Mouse (Mus musculus): ENCODE results near the gene Cklf. TPM values are rescaled to one million over a fixed set of nuclear protein-coding genes. Genes with fewer than 3 reads are reported as not detected.

Cklf gene
- 43.3 and 44.3 TPM in 2 replicates for polyA plus RNA-seq (2014; fragmentation: Nextera tagmentation; extraction: Ambion mirVana)

- no peaks in the 10 kb centered on the region for H3K27me3 ChIP-seq (ENCODE audit: control insufficient read depth, insufficient read depth, low read length)
- 4% methylated on average over 41 of the region's 41 CpGs for WGBS
- no peaks in the 10 kb centered on the region for H3K36me3 ChIP-seq (ENCODE audit: control insufficient read depth, insufficient read depth, low read length)
- ATAC-seq (replicated peaks; ENCODE audit: low FRiP score) (peak; percentile 85), DNase-seq (ENCODE audit: low spot score) (peak; percentile 93)
- peak within 1 kb of the TSS; percentile 62 for H3K27ac ChIP-seq (ENCODE audit: low read depth, low read length)
- peaks cover 9% of the 10 kb centered on the region for H3K4me1 ChIP-seq (replicated peaks; ENCODE audit: control insufficient read depth, insufficient read depth, low read length)
- H3K4me2 ChIP-seq (ENCODE audit: low read depth, low read length, severe bottlenecking): peak within 1 kb of the TSS; percentile 81
- H3K4me3 ChIP-seq (ENCODE audit: low read depth, low read length): peak within 1 kb of the TSS; percentile 58
- no peaks in the 10 kb centered on the region for H3K9me3 ChIP-seq (ENCODE audit: control insufficient read depth, low read length)
- H3K9ac ChIP-seq (ENCODE audit: low read length): peak within 1 kb of the TSS; percentile 74
Observed at GRCm38 (mm10) chr8:104250439-104251367, at the start of gene Cklf. Gene Cklf (plus strand): TSS chr8:104250861.

DNA sequence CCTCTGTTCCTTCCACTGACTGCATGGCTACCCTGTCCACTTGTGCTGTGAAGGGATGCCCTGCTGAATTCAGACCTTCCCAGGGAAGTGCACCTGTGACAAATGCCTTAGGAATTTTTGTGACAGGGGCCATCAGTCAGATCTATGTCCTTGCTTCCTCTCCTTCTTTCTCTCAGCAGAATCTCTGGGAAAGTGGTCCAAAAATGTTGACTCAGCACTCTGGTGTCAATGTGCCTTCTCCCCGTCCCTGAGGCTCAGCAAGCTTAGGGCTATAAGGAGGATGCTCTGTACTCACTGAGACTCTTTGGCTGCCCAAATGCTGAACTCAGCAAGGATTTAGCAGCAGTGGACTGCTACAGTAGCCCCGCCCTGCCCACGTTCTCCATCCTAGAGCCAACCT, 49.0 kb upstream of the Cklf start:
- Histone ChIP-seq H3K4me2 (ENCODE audit: low read depth, low read length, severe bottlenecking) (no peak overlapping the region), H3K9ac (ENCODE audit: low read length) (no peak overlapping the region), H3K9me3 (ENCODE audit: control insufficient read depth, low read length) (no peaks in the 10 kb centered on the region), H3K4me3 (ENCODE audit: low read depth, low read length) (no peak overlapping the region), H3K27me3 (ENCODE audit: control insufficient read depth, insufficient read depth, low read length) (no peaks in the 10 kb centered on the region), H3K4me1 (replicated peaks; ENCODE audit: control insufficient read depth, insufficient read depth, low read length) (no peaks in the 10 kb centered on the region), H3K36me3 (ENCODE audit: control insufficient read depth, insufficient read depth, low read length) (no peaks in the 10 kb centered on the region), H3K27ac (ENCODE audit: low read depth, low read length) (no peak overlapping the region)
- DNase-seq (ENCODE audit: low spot score) (no peak), ATAC-seq (replicated peaks; ENCODE audit: low FRiP score) (no peak)
- WGBS: 84% methylated on average over 3 of the region's 3 CpGs

DNA sequence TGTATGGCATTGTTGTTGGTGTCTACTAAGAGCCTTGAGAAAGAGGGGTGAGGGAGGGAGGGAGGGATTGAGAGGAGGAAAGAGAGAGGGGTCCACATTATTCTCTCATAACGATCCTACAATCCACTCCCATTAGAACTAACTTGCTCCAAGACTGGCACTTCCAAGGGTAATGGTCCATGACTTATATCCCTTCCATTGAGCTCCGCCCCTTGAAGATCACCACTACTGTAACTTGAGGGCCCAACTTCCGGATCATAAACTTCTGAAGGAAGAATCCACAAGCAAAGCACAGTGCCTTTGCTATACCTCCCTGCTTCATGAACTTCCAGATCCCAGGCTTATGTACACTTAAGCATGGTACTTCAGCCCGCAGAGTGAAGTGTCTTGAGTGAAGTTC, 48.3 kb upstream of the Cklf start:
- H3K4me1 ChIP-seq (replicated peaks; ENCODE audit: control insufficient read depth, insufficient read depth, low read length): no peaks in the 10 kb centered on the region
- H3K27me3 ChIP-seq (ENCODE audit: control insufficient read depth, insufficient read depth, low read length): no peaks in the 10 kb centered on the region
- H3K4me2 ChIP-seq (ENCODE audit: low read depth, low read length, severe bottlenecking): no peak overlapping the region
- no peak overlapping the region for H3K9ac ChIP-seq (ENCODE audit: low read length)
- no peak for ATAC-seq (replicated peaks; ENCODE audit: low FRiP score)
- no peaks in the 10 kb centered on the region for H3K9me3 ChIP-seq (ENCODE audit: control insufficient read depth, low read length)
- no peak overlapping the region for H3K27ac ChIP-seq (ENCODE audit: low read depth, low read length)
- no peak overlapping the region for H3K4me3 ChIP-seq (ENCODE audit: low read depth, low read length)
- WGBS: 83% methylated on average over 4 of the region's 4 CpGs
- DNase-seq (ENCODE audit: low spot score): no peak
- no peaks in the 10 kb centered on the region for H3K36me3 ChIP-seq (ENCODE audit: control insufficient read depth, insufficient read depth, low read length)

GRCm38 (mm10) chr8:104205292-104205691, 45.4 kb upstream of the Cklf start:
- Histone ChIP-seq H3K9me3 (ENCODE audit: control insufficient read depth, low read length) (no peaks in the 10 kb centered on the region), H3K27me3 (ENCODE audit: control insufficient read depth, insufficient read depth, low read length) (no peaks in the 10 kb centered on the region), H3K4me3 (ENCODE audit: low read depth, low read length) (no peak overlapping the region), H3K9ac (ENCODE audit: low read length) (no peak overlapping the region), H3K4me2 (ENCODE audit: low read depth, low read length, severe bottlenecking) (no peak overlapping the region), H3K27ac (ENCODE audit: low read depth, low read length) (no peak overlapping the region), H3K4me1 (replicated peaks; ENCODE audit: control insufficient read depth, insufficient read depth, low read length) (no peaks in the 10 kb centered on the region), H3K36me3 (ENCODE audit: control insufficient read depth, insufficient read depth, low read length) (no peaks in the 10 kb centered on the region)
- WGBS: 87% methylated on average over 3 of the region's 3 CpGs
- ATAC-seq (replicated peaks; ENCODE audit: low FRiP score) (no peak), DNase-seq (ENCODE audit: low spot score) (no peak)

DNA sequence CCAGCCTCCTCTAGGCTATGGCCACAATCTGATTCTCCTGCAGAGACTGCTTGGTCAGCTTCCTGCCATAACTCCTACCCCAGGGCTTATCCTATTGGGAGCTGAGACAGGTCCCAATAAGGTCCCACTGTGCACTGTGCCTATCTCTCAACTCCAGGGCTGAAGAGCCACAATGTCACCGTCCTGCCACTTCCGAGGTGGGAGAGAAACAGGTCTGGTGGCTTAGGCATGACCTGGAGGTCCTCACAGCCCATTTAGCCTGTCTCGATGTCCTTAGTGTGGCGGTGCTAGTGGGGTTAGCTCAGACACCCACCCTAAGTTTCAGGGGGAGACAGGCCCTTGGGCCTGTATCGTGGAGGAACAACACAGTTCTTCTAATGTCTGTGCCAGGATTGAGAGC, 33.1 kb upstream of the Cklf start:
- DNase-seq (ENCODE audit: low spot score) (no peak), ATAC-seq (replicated peaks; ENCODE audit: low FRiP score) (no peak)
- H3K4me2 ChIP-seq (ENCODE audit: low read depth, low read length, severe bottlenecking): no peak overlapping the region
- H3K27me3 ChIP-seq (ENCODE audit: control insufficient read depth, insufficient read depth, low read length): no peaks in the 10 kb centered on the region
- H3K36me3 ChIP-seq (ENCODE audit: control insufficient read depth, insufficient read depth, low read length): no peaks in the 10 kb centered on the region
- 89% methylated on average over 5 of the region's 5 CpGs for WGBS
- no peaks in the 10 kb centered on the region for H3K9me3 ChIP-seq (ENCODE audit: control insufficient read depth, low read length)
- no peak overlapping the region for H3K9ac ChIP-seq (ENCODE audit: low read length)
- no peaks in the 10 kb centered on the region for H3K4me1 ChIP-seq (replicated peaks; ENCODE audit: control insufficient read depth, insufficient read depth, low read length)
- no peak overlapping the region for H3K27ac ChIP-seq (ENCODE audit: low read depth, low read length)
- no peak overlapping the region for H3K4me3 ChIP-seq (ENCODE audit: low read depth, low read length)

DNA sequence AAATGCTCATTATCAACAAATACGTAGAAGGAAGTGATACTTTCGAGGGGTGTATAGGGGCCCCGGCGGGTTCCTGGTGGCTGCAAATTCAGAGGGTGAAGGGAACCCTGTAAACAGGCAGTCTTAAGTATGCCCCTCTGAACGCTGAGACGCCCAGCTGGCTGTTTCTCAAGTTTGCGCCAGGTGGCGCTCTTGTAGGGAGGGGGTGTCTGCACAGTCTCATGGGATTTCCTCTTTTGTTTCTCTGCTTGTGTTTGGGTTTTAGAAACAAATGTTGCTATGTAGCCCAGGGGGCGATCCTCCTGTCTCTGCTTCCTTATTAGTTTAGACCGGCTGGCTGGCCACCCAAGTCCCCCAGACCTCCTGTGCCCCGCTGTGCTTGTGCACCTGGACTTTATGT, 31.6 kb upstream of the Cklf start:
- 23% methylated on average over 11 of the region's 11 CpGs for WGBS
- DNase-seq (ENCODE audit: low spot score) (peak; percentile 62), ATAC-seq (replicated peaks; ENCODE audit: low FRiP score) (0 out of 2 replicates have a peak, but pooled peaks have one; percentile 19)
- Histone ChIP-seq H3K36me3 (ENCODE audit: control insufficient read depth, insufficient read depth, low read length) (no peaks in the 10 kb centered on the region), H3K4me3 (ENCODE audit: low read depth, low read length) (no peak overlapping the region), H3K9ac (ENCODE audit: low read length) (no peak overlapping the region), H3K27me3 (ENCODE audit: control insufficient read depth, insufficient read depth, low read length) (no peaks in the 10 kb centered on the region), H3K4me1 (replicated peaks; ENCODE audit: control insufficient read depth, insufficient read depth, low read length) (no peaks in the 10 kb centered on the region), H3K4me2 (ENCODE audit: low read depth, low read length, severe bottlenecking) (no peak overlapping the region), H3K27ac (ENCODE audit: low read depth, low read length) (no peak overlapping the region), H3K9me3 (ENCODE audit: control insufficient read depth, low read length) (no peaks in the 10 kb centered on the region)

- no peak overlapping the region for H3K9ac ChIP-seq (ENCODE audit: low read length)
- DNase-seq (ENCODE audit: low spot score): peak; percentile 88
- H3K9me3 ChIP-seq (ENCODE audit: control insufficient read depth, low read length): no peaks in the 10 kb centered on the region
- ATAC-seq (replicated peaks; ENCODE audit: low FRiP score): peak; percentile 72
- no peaks in the 10 kb centered on the region for H3K36me3 ChIP-seq (ENCODE audit: control insufficient read depth, insufficient read depth, low read length)
- H3K4me1 ChIP-seq (replicated peaks; ENCODE audit: control insufficient read depth, insufficient read depth, low read length): no peaks in the 10 kb centered on the region
- WGBS: 43% methylated on average over 5 of the region's 5 CpGs
- H3K27ac ChIP-seq (ENCODE audit: low read depth, low read length): no peak overlapping the region
- H3K27me3 ChIP-seq (ENCODE audit: control insufficient read depth, insufficient read depth, low read length): no peaks in the 10 kb centered on the region
- no peak overlapping the region for H3K4me2 ChIP-seq (ENCODE audit: low read depth, low read length, severe bottlenecking)
- H3K4me3 ChIP-seq (ENCODE audit: low read depth, low read length): no peak overlapping the region
Observed at GRCm38 (mm10) chr8:104219806-104220205, 30.9 kb upstream of the Cklf start.

GRCm38 (mm10) chr8:104227048-104227447, 23.6 kb upstream of the Cklf start:
- ATAC-seq (replicated peaks; ENCODE audit: low FRiP score): no peak

GRCm38 (mm10) chr8:104230377-104230776, 20.3 kb upstream of the Cklf start:
- Histone ChIP-seq H3K36me3 (ENCODE audit: control insufficient read depth, insufficient read depth, low read length) (peaks cover 5% of the 10 kb centered on the region), H3K9ac (ENCODE audit: low read length) (no peak overlapping the region), H3K27ac (ENCODE audit: low read depth, low read length) (no peak overlapping the region), H3K9me3 (ENCODE audit: control insufficient read depth, low read length) (no peaks in the 10 kb centered on the region), H3K4me3 (ENCODE audit: low read depth, low read length) (no peak overlapping the region), H3K4me2 (ENCODE audit: low read depth, low read length, severe bottlenecking) (no peak overlapping the region), H3K27me3 (ENCODE audit: control insufficient read depth, insufficient read depth, low read length) (no peaks in the 10 kb centered on the region), H3K4me1 (replicated peaks; ENCODE audit: control insufficient read depth, insufficient read depth, low read length) (no peaks in the 10 kb centered on the region)
- DNase-seq (ENCODE audit: low spot score) (no peak), ATAC-seq (replicated peaks; ENCODE audit: low FRiP score) (no peak)
- 93% methylated on average over 9 of the region's 9 CpGs for WGBS

More at GRCm38 (mm10) chr8:104227048-104227447, 23.6 kb upstream of the Cklf start:
- H3K9ac ChIP-seq (ENCODE audit: low read length): no peak overlapping the region
- 94% methylated on average over 5 of the region's 5 CpGs for WGBS
- H3K4me3 ChIP-seq (ENCODE audit: low read depth, low read length): no peak overlapping the region
- H3K36me3 ChIP-seq (ENCODE audit: control insufficient read depth, insufficient read depth, low read length): peaks cover 5% of the 10 kb centered on the region
- H3K4me2 ChIP-seq (ENCODE audit: low read depth, low read length, severe bottlenecking): no peak overlapping the region
- no peaks in the 10 kb centered on the region for H3K4me1 ChIP-seq (replicated peaks; ENCODE audit: control insufficient read depth, insufficient read depth, low read length)
- DNase-seq (ENCODE audit: low spot score): no peak
- no peak overlapping the region for H3K27ac ChIP-seq (ENCODE audit: low read depth, low read length)
- H3K27me3 ChIP-seq (ENCODE audit: control insufficient read depth, insufficient read depth, low read length): no peaks in the 10 kb centered on the region
- H3K9me3 ChIP-seq (ENCODE audit: control insufficient read depth, low read length): no peaks in the 10 kb centered on the region
